In the genomic region with DNA sequence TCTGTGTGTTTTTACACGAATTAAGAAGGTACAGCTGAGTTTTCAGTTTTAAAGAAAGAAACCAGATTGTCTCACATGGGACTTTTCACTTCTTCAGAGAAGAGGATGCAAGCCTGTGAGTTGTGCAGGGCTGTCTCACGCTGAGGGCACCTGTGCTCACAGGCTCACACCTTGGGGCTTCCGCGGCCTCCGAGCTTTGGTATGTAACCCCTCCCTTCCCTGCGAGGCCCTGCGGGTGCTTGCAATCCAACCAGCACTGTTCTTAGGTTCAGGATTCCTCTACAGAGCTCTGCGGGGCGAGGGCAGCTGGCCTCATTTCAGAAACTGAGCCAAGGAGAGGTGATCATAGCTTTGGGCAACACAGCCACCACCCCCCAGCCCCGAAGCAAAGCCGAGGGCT, we compare ENCODE assay signal across 11 mouse cellular contexts. TPM values are rescaled to one million over a fixed set of nuclear protein-coding genes. Genes with fewer than 3 reads are reported as not detected.
DNase-seq lines count a peak whose midpoint lies in the region; ATAC-seq and TF ChIP-seq lines count a peak whose summit lies in the region.
"Had no signal": no experiment of that assay in that cellular context is flagged by ENCODE, and none has a peak within 500 bp of the region (broad histone marks: within the 10 kb centered on the region; RNA-seq: fewer than 3 reads in every experiment).

No protein-coding gene starts in this region.

- intact Hi-C loops in left cerebral cortex, postnatal 14 days (cut with DNase I): no loop called here

- H3K36me3 ChIP-seq in forebrain, embryonic 10.5 days (replicated peaks): peaks cover 15% of the 10 kb centered on the region
- H3K36me3 ChIP-seq in forebrain, postnatal 0 days (ENCODE audit: insufficient read depth): no peaks in the 10 kb centered on the region
- H3K36me3 ChIP-seq in midbrain, embryonic 15.5 days (replicated peaks): no peaks in the 10 kb centered on the region
- H3K36me3 ChIP-seq in midbrain, postnatal 0 days (ENCODE audit: insufficient read depth, low read length): no peaks in the 10 kb centered on the region
- H3K36me3 ChIP-seq in limb, embryonic 13.5 days: no peaks in the 10 kb centered on the region
- H3K36me3 ChIP-seq: neural tube, embryonic 13.5 days had no signal

- 21% methylated on average over 11 of the region's 11 CpGs for WGBS in forebrain, embryonic 10.5 days
- 40% methylated on average over 11 of the region's 11 CpGs for WGBS in forebrain, postnatal 0 days
- 39% methylated on average over 11 of the region's 11 CpGs for WGBS in midbrain, embryonic 15.5 days
- 33% methylated on average over 11 of the region's 11 CpGs for WGBS in midbrain, postnatal 0 days
- 17% methylated on average over 11 of the region's 11 CpGs for WGBS in limb, embryonic 13.5 days

- H3K27me3 ChIP-seq in forebrain, embryonic 10.5 days (ENCODE audit: poor library complexity, severe bottlenecking): no peaks in the 10 kb centered on the region
- H3K27me3 ChIP-seq in forebrain, postnatal 0 days (ENCODE audit: insufficient read depth, low read length): no peaks in the 10 kb centered on the region
- H3K27me3 ChIP-seq in midbrain, embryonic 15.5 days (replicated peaks): no peaks in the 10 kb centered on the region
- no peaks in the 10 kb centered on the region for H3K27me3 ChIP-seq in midbrain, postnatal 0 days (ENCODE audit: insufficient read depth, low read length)
- no peaks in the 10 kb centered on the region for H3K27me3 ChIP-seq in limb, embryonic 13.5 days
- H3K27me3 ChIP-seq: neural tube, embryonic 13.5 days had no signal

- TF ChIP-seq CTCF in forebrain, postnatal 0 days (IDR thresholded peaks at IDR 0.05; ENCODE audit: low read depth): no peak
- TF ChIP-seq CTCF in midbrain, postnatal 0 days (IDR thresholded peaks at IDR 0.05): no peak

- ATAC-seq in forebrain, postnatal 0 days: no peak
- ATAC-seq in midbrain, embryonic 15.5 days (replicated peaks): 0 out of 2 replicates have a peak, but pooled peaks have one; percentile 10
- ATAC-seq in midbrain, postnatal 0 days (ENCODE audit: low FRiP score): no peak
- peak; percentile 22; the same call in 1 of the 2 replicates for ATAC-seq in limb, embryonic 13.5 days (ENCODE audit: low FRiP score, low read depth)

- no peak for DNase-seq in forebrain, embryonic 10.5 days (ENCODE audit: extremely low spot score, low spot score)
- DNase-seq in forebrain, postnatal 0 days: no peak
- no peak for DNase-seq in midbrain, postnatal 0 days (ENCODE audit: low spot score)
- peak; percentile 76 for DNase-seq in thymus, postnatal 4 days
- DNase-seq in left cerebral cortex, postnatal 14 days (ENCODE audit: low spot score in 2 of 2): no peak
- no peak for DNase-seq in right cerebral cortex, postnatal 36 days (ENCODE audit: low spot score in 2 of 2)
- DNase-seq: right cerebral cortex, postnatal 4 days had no signal

- H3K9me3 ChIP-seq in forebrain, embryonic 10.5 days: no peaks in the 10 kb centered on the region
- no peaks in the 10 kb centered on the region for H3K9me3 ChIP-seq in forebrain, postnatal 0 days (ENCODE audit: low read length)
- H3K9me3 ChIP-seq in midbrain, embryonic 15.5 days: no peaks in the 10 kb centered on the region
- H3K9me3 ChIP-seq in midbrain, postnatal 0 days (ENCODE audit: low read length): no peaks in the 10 kb centered on the region
- no peaks in the 10 kb centered on the region for H3K9me3 ChIP-seq in limb, embryonic 13.5 days
- H3K9me3 ChIP-seq: neural tube, embryonic 13.5 days had no signal

- no peak overlapping the region for H3K4me2 ChIP-seq in forebrain, postnatal 0 days (ENCODE audit: low read depth)
- no peak overlapping the region for H3K4me2 ChIP-seq in midbrain, embryonic 15.5 days
- no peak overlapping the region for H3K4me2 ChIP-seq in midbrain, postnatal 0 days (ENCODE audit: low read depth, low read length, poor library complexity, severe bottlenecking)
- peak overlapping the region; percentile 30 for H3K4me2 ChIP-seq in limb, embryonic 13.5 days (replicated peaks)
- H3K4me2 ChIP-seq: neural tube, embryonic 13.5 days had no signal

- H3K4me3 ChIP-seq in forebrain, embryonic 10.5 days: no peak overlapping the region; the same call in 1 of the 2 replicates
- H3K4me3 ChIP-seq in forebrain, postnatal 0 days (ENCODE audit: low read depth, low read length): no peak overlapping the region
- H3K4me3 ChIP-seq in midbrain, embryonic 15.5 days: no peak overlapping the region
- H3K4me3 ChIP-seq in midbrain, postnatal 0 days (ENCODE audit: low read depth, low read length): no peak overlapping the region
- H3K4me3 ChIP-seq in limb, embryonic 13.5 days: no peak overlapping the region
- H3K4me3 ChIP-seq: neural tube, embryonic 13.5 days had no signal

- peaks cover 79% of the 10 kb centered on the region for H3K4me1 ChIP-seq in forebrain, embryonic 10.5 days
- peaks cover 7% of the 10 kb centered on the region; the same call in 1 of the 2 replicates for H3K4me1 ChIP-seq in forebrain, postnatal 0 days (ENCODE audit: insufficient read depth)
- H3K4me1 ChIP-seq in midbrain, embryonic 15.5 days: peaks cover 43% of the 10 kb centered on the region
- H3K4me1 ChIP-seq in midbrain, postnatal 0 days (ENCODE audit: insufficient read depth, low read length): peaks cover 14% of the 10 kb centered on the region; the same call in 1 of the 2 replicates
- peaks cover 35% of the 10 kb centered on the region for H3K4me1 ChIP-seq in limb, embryonic 13.5 days

- no peak overlapping the region for H3K9ac ChIP-seq in forebrain, postnatal 0 days
- no peak overlapping the region for H3K9ac ChIP-seq in midbrain, embryonic 15.5 days
- H3K9ac ChIP-seq in midbrain, postnatal 0 days (replicated peaks; ENCODE audit: low read length, poor library complexity, severe bottlenecking): no peak overlapping the region
- H3K9ac ChIP-seq in limb, embryonic 13.5 days: peak overlapping the region; percentile 13; the same call in 1 of the 2 replicates
- H3K9ac ChIP-seq: neural tube, embryonic 13.5 days had no signal

- 0 out of 2 replicates have a peak overlapping the region, but pooled peaks have one; percentile 62 for H3K27ac ChIP-seq in forebrain, embryonic 10.5 days
- no peak overlapping the region for H3K27ac ChIP-seq in forebrain, postnatal 0 days (ENCODE audit: low read depth, low read length)
- no peak overlapping the region for H3K27ac ChIP-seq in midbrain, embryonic 15.5 days
- no peak overlapping the region for H3K27ac ChIP-seq in midbrain, postnatal 0 days (ENCODE audit: low read depth, low read length)
- H3K27ac ChIP-seq in limb, embryonic 13.5 days: no peak overlapping the region
- H3K27ac ChIP-seq: macrophage; neural tube, embryonic 13.5 days had no signal

RNA-seq across cellular contexts. Expression of gene Lef1, which starts 46.1 kb away (rescaled TPM):
- polyA plus RNA-seq in forebrain, embryonic 10.5 days (2016; fragmentation: Nextera tagmentation; extraction: Ambion mirVana): 48.3 and 50.7 TPM in 2 replicates
- total RNA-seq in forebrain, postnatal 0 days (2014; rRNA removed): 6.6 and 12.1 TPM in 2 replicates
- polyA plus RNA-seq in forebrain, postnatal 0 days (2015; fragmentation: Nextera tagmentation; extraction: Ambion mirVana): 9.3 and 15.3 TPM in 2 replicates
- 71.4 and 79.6 TPM in 2 replicates for polyA plus RNA-seq in midbrain, embryonic 15.5 days (2015; fragmentation: Nextera tagmentation; extraction: Ambion mirVana)
- total RNA-seq in midbrain, postnatal 0 days (2014; rRNA removed): 42.0 and 48.6 TPM in 2 replicates
- 50.4 and 52.0 TPM in 2 replicates for polyA plus RNA-seq in midbrain, postnatal 0 days (2015; fragmentation: Nextera tagmentation; extraction: Ambion mirVana)
- 47.9 and 52.0 TPM in 2 replicates for polyA plus RNA-seq in limb, embryonic 13.5 days (2015; fragmentation: Nextera tagmentation; extraction: Ambion mirVana)
- 1 to 10 TPM; 6.3 to 8.4 TPM for total RNA-seq in left cerebral cortex, postnatal 14 days (2021)

Comparison
In these comparisons a context has a peak if more than half of its experiments do, and no peak if none do; other contexts are left out.
1. ATAC-seq: peak in midbrain, embryonic 15.5 days (single experiment) and limb, embryonic 13.5 days (single experiment); none in forebrain, postnatal 0 days (single experiment) and midbrain, postnatal 0 days (single experiment).